Mouse (Mus musculus) limb, embryonic 13.5 days (tissue): ENCODE data around the gene Olfr877. TPM values are rescaled to one million over a fixed set of nuclear protein-coding genes. Genes with fewer than 3 reads are reported as not detected.

ENCODE experiments used
- ATAC-seq: fragments of 200-750 bp; cut with Nextera tagmentation; 2 replicates; pipeline ENCODE4 v1.8.0; 2017; ENCODE audit warnings: low read depth, moderate number of reproducible peaks, moderate TSS enrichment; ENCODE audit not compliant: low FRiP score
- H3K27ac ChIP-seq: fragments of 300-500 bp; sonication (generic); 2 replicates; pipeline ENCODE4 v1.5.1; 2015; ENCODE audit warnings: inconsistent platforms, mild to moderate bottlenecking, moderate library complexity
- H3K27me3 ChIP-seq: fragments of 300-500 bp; sonication (generic); 2 replicates; pipeline ENCODE4 v1.6.1; 2015; ENCODE audit warnings: mild to moderate bottlenecking, inconsistent platforms
- H3K36me3 ChIP-seq: fragments of 300-500 bp; sonication (generic); 2 replicates; pipeline ENCODE4 v1.6.1; 2015; ENCODE audit warnings: inconsistent platforms, mild to moderate bottlenecking, moderate library complexity
- H3K4me1 ChIP-seq: fragments of 300-500 bp; sonication (generic); 2 replicates; pipeline ENCODE4 v1.6.1; 2015; ENCODE audit warnings: inconsistent platforms
- H3K4me2 ChIP-seq: fragments of 300-500 bp; sonication (generic); replicated peaks from 2 replicates; pipeline ENCODE4 v1.6.1; 2015; ENCODE audit warnings: inconsistent platforms, mild to moderate bottlenecking, moderate library complexity
- H3K4me3 ChIP-seq: fragments of 300-500 bp; sonication (generic); 2 replicates; pipeline ENCODE4 v1.5.1; 2015; ENCODE audit warnings: moderate library complexity, mild to moderate bottlenecking, inconsistent platforms
- H3K9ac ChIP-seq: fragments of 300-500 bp; sonication (generic); 2 replicates; pipeline ENCODE4 v1.6.1; 2015; ENCODE audit warnings: mild to moderate bottlenecking, inconsistent platforms
- H3K9me3 ChIP-seq: fragments of 300-500 bp; sonication (generic); 2 replicates; pipeline ENCODE4 v1.6.1; 2016; ENCODE audit warnings: inconsistent platforms
- WGBS: fragments of 180-500 bp; shearing (Covaris S2); methylation state at CpG from one replicate; pipeline ENCODE4 v1.1.7; 2015; 5-methylcytosine and 5-hydroxymethylcytosine counted together
- polyA plus RNA-seq: library from polyadenylated mRNA; unstranded; fragments of >200 nt; fragmentation: Nextera tagmentation; extraction: Ambion mirVana; gene quantifications from 2 replicates; pipeline ENCODE4 v1.2.1, GENCODE M21; 2015

Gene Olfr877
- polyA plus RNA-seq, 1 experiment from 2014 or later: not detected

GRCm38 (mm10) chr9:37896661-37897060, 42.6 kb downstream of the Olfr877 start, which contains the start of gene Olfr145:
Olfr145 (plus strand) TSS chr9:37896724.
- H3K9ac ChIP-seq: no peak within 1 kb of the TSS
- no peaks in the 10 kb centered on the region for H3K27me3 ChIP-seq
- H3K4me1 ChIP-seq: no peaks in the 10 kb centered on the region
- no peak within 1 kb of the TSS for H3K27ac ChIP-seq
- no peak within 1 kb of the TSS for H3K4me2 ChIP-seq
- H3K4me3 ChIP-seq: no peak within 1 kb of the TSS
- ATAC-seq: no peak
- H3K9me3 ChIP-seq: no peaks in the 10 kb centered on the region
- 74% methylated on average over 2 of the region's 2 CpGs for WGBS
- H3K36me3 ChIP-seq: no peaks in the 10 kb centered on the region

GRCm38 (mm10) chr9:37905555-37905954, 51.5 kb downstream of the Olfr877 start:
- Histone ChIP-seq H3K36me3 (no peaks in the 10 kb centered on the region), H3K4me3 (no peak overlapping the region), H3K4me2 (no peak overlapping the region), H3K9me3 (no peaks in the 10 kb centered on the region), H3K27me3 (no peaks in the 10 kb centered on the region), H3K27ac (no peak overlapping the region), H3K9ac (no peak overlapping the region), H3K4me1 (no peaks in the 10 kb centered on the region)
- WGBS: 69% methylated on average over 3 of the region's 3 CpGs
- ATAC-seq: no peak

Other genes with a start within 250 kb of the Olfr877 start
- 5.1 and 6.0 TPM in 2 replicates for gene Spa17, start 240.5 kb upstream of the Olfr877 start, polyA plus RNA-seq
- 186 and 190 TPM in 2 replicates for gene Tbrg1, start 197.0 kb upstream of the Olfr877 start, polyA plus RNA-seq
- gene Panx3, start 185.0 kb upstream of the Olfr877 start, polyA plus RNA-seq: 9.0 and 17.4 TPM in 2 replicates
- not detected in 2 replicates for gene Olfr160, start 138.0 kb upstream of the Olfr877 start, polyA plus RNA-seq
- 0.15 TPM in 1 of 2 replicates, not detected in the other for gene Olfr874, start 109.2 kb upstream of the Olfr877 start, polyA plus RNA-seq
- not detected in 2 replicates for gene Olfr875, start 82.4 kb upstream of the Olfr877 start, polyA plus RNA-seq
- gene Olfr876, start 51.2 kb upstream of the Olfr877 start, polyA plus RNA-seq: not detected in 2 replicates
- gene Olfr145, start 42.5 kb downstream of the Olfr877 start, polyA plus RNA-seq: not detected in 2 replicates
- gene Olfr878, start 63.6 kb downstream of the Olfr877 start, polyA plus RNA-seq: not detected in 2 replicates
- gene Olfr881, start 137.6 kb downstream of the Olfr877 start, polyA plus RNA-seq: not detected in 2 replicates
- gene Olfr883, start 171.5 kb downstream of the Olfr877 start, polyA plus RNA-seq: not detected in 2 replicates
- gene Olfr884, start 192.3 kb downstream of the Olfr877 start, polyA plus RNA-seq: not detected in 2 replicates
- not detected in 2 replicates for gene Olfr885, start 207.1 kb downstream of the Olfr877 start, polyA plus RNA-seq
- gene Olfr887, start 229.8 kb downstream of the Olfr877 start, polyA plus RNA-seq: not detected in 2 replicates